Mouse (Mus musculus): ENCODE data around the gene Palld. TPM values are rescaled to one million over a fixed set of nuclear protein-coding genes. Genes with fewer than 3 reads are reported as not detected.

Palld gene
- total and polyA plus RNA-seq, 3 experiments, result 0.87 to 7.1 (median 2.6) TPM

GRCm38 (mm10) chr8:61475251-61475673 lies 427.2 kb downstream of the Palld start (continued):
- no peak for TF ChIP-seq MEF2A (IDR thresholded peaks at IDR 0.05; ENCODE audit: borderline replicate concordance, low read depth, low read length)
- TF ChIP-seq ELF1 (IDR thresholded peaks at IDR 0.05; ENCODE audit: low read depth, low read length), result no peak
- TF ChIP-seq MYC (IDR thresholded peaks at IDR 0.05; ENCODE audit: low read depth, low read length), result no peak
- no peak for TF ChIP-seq NRF1 (IDR thresholded peaks at IDR 0.05; ENCODE audit: low read depth, low read length)

DNA sequence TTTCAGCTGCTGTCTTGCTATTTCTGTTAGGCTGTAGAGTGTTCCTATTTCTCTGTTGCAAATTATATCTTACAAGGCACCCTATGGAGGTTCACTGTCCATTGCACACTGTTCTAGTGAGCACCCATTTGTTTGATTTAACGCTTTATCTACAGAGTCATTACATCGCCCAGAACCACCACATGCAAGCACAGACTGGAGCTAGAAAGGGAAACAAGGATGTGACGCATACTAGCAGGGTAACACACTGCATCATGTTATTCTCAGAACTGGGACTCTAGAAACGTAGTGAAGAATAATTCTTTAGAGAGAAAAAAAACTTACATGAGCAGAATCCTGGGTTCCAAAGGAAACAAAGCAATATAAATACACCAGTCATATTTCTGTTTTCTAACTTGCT lies 432.3 kb downstream of the Palld start:
- TF ChIP-seq JUND (conservative IDR thresholded peaks at IDR 0.05; ENCODE audit: low read depth, low read length), result no peak
- no peak for TF ChIP-seq POLR2A (IDR thresholded peaks at IDR 0.05; ENCODE audit: low read depth, low read length)
- TF ChIP-seq TBP (conservative IDR thresholded peaks at IDR 0.05; ENCODE audit: low read depth, low read length), result no peak
- no peak for TF ChIP-seq MXI1 (IDR thresholded peaks at IDR 0.05; ENCODE audit: low read depth, low read length)
- TF ChIP-seq MAX (IDR thresholded peaks at IDR 0.05; ENCODE audit: low read length), result no peak
- TF ChIP-seq NELFE (IDR thresholded peaks at IDR 0.05; ENCODE audit: low read depth, low read length), result no peak
- TF ChIP-seq POLR2AphosphoS2 (IDR thresholded peaks at IDR 0.05; ENCODE audit: low read depth, low read length), result no peak
- no peak for TF ChIP-seq ZKSCAN1 (IDR thresholded peaks at IDR 0.05; ENCODE audit: borderline replicate concordance, low read depth, low read length)
- TF ChIP-seq E2F4 (IDR thresholded peaks at IDR 0.05; ENCODE audit: insufficient replicate concordance, low read depth, low read length), result no peak
- in situ Hi-C loops (cut with MboI; ENCODE audit: low pct_ligation_motif_present, low pct_unique_long_range_greater_than_20kb, low sequenced_read_pairs), result loop anchor here (10.0 kb wide), 1 partner anchor 85 kb away; no protein-coding TSS in a partner anchor
- H3K27me3 ChIP-seq (replicated peaks), result no peaks in the 10 kb centered on the region
- no peak overlapping the region for H3K27ac ChIP-seq (ENCODE audit: insufficient read depth, low read depth)
- no peaks in the 10 kb centered on the region for H3K9me3 ChIP-seq (replicated peaks; ENCODE audit: low read length)
- DNase-seq (ENCODE audit: extremely low read depth), result no peak
- peaks cover 2 to 5% of the 10 kb centered on the region in 2 experiments; a peak in 2 of 4 replicates for H3K4me1 ChIP-seq (ENCODE audit: control insufficient read depth in 1 of 2, insufficient read depth in 2 of 2)
- dilution Hi-C loops (cut with MboI; ENCODE audit: extremely low pct_ligation_motif_present, extremely low pct_unique_long_range_greater_than_20kb, low sequenced_read_pairs), result no loop called here
- H3K4me2 ChIP-seq (ENCODE audit: insufficient read depth, low read depth, poor library complexity, severe bottlenecking), result no peak overlapping the region
- H3K79me2 ChIP-seq (replicated peaks; ENCODE audit: control insufficient read depth, extremely low read depth, insufficient read depth, poor library complexity, severe bottlenecking), result no peaks in the 10 kb centered on the region
- no peak overlapping the region for H3K9ac ChIP-seq (ENCODE audit: insufficient read depth, low read depth)
- no peak overlapping the region for H3K4me3 ChIP-seq (replicated peaks in 1 of 3; ENCODE audit: low read depth in 2 of 3, low read length in 2 of 3, poor library complexity in 1 of 3)
- H3K36me3 ChIP-seq (replicated peaks in 1 of 2; ENCODE audit: control insufficient read depth in 1 of 2, insufficient read depth in 1 of 2, low read length in 1 of 2), result no peaks in the 10 kb centered on the region

DNA sequence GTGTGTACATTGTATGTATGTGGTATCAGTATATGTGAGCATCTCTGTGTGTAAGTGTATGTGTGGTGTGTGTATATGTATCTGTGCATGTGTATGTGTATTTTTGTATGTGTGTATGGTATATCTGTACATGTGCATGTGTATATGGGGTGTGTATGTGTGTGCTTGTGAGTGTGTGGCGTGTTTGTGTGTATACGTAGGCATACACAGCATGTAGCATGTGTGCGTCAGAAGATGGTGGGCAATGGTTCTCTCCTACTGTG lies 435.0 kb downstream of the Palld start:
- Histone ChIP-seq H3K4me1 (ENCODE audit: control insufficient read depth in 1 of 2, insufficient read depth in 2 of 2) (no peaks in the 10 kb centered on the region; a peak in 1 of 4 replicates), H3K9me3 (replicated peaks; ENCODE audit: low read length) (no peaks in the 10 kb centered on the region), H3K36me3 (replicated peaks in 1 of 2; ENCODE audit: control insufficient read depth in 1 of 2, insufficient read depth in 1 of 2, low read length in 1 of 2) (no peaks in the 10 kb centered on the region), H3K27ac (ENCODE audit: insufficient read depth, low read depth) (no peak overlapping the region), H3K4me3 (replicated peaks in 1 of 3; ENCODE audit: low read depth in 2 of 3, low read length in 2 of 3, poor library complexity in 1 of 3) (no peak overlapping the region), H3K79me2 (replicated peaks; ENCODE audit: control insufficient read depth, extremely low read depth, insufficient read depth, poor library complexity, severe bottlenecking) (no peaks in the 10 kb centered on the region), H3K27me3 (replicated peaks) (no peaks in the 10 kb centered on the region), H3K9ac (ENCODE audit: insufficient read depth, low read depth) (no peak overlapping the region), H3K4me2 (ENCODE audit: insufficient read depth, low read depth, poor library complexity, severe bottlenecking) (no peak overlapping the region)
- in situ Hi-C loops (cut with MboI; ENCODE audit: low pct_ligation_motif_present, low pct_unique_long_range_greater_than_20kb, low sequenced_read_pairs), result no loop called here
- DNase-seq (ENCODE audit: extremely low read depth), result no peak
- dilution Hi-C loops (cut with MboI; ENCODE audit: extremely low pct_ligation_motif_present, extremely low pct_unique_long_range_greater_than_20kb, low sequenced_read_pairs), result no loop called here
- no peak for TF ChIP-seq KAT2A (IDR thresholded peaks at IDR 0.05; ENCODE audit: insufficient replicate concordance, low read length)
- TF ChIP-seq MEF2A (IDR thresholded peaks at IDR 0.05; ENCODE audit: borderline replicate concordance, low read depth, low read length), result no peak
- no peak for TF ChIP-seq USF1 (IDR thresholded peaks at IDR 0.05; ENCODE audit: low read depth, low read length)
- TF ChIP-seq UBTF (IDR thresholded peaks at IDR 0.05; ENCODE audit: low read depth, low read length), result no peak
- TF ChIP-seq RAD21 (IDR thresholded peaks at IDR 0.05; ENCODE audit: low read depth, low read length), result no peak
- no peak for TF ChIP-seq MAZ (IDR thresholded peaks at IDR 0.05; ENCODE audit: low read depth, low read length)
- no peak for TF ChIP-seq TBP (conservative IDR thresholded peaks at IDR 0.05; ENCODE audit: low read depth, low read length)
- TF ChIP-seq JUND (conservative IDR thresholded peaks at IDR 0.05; ENCODE audit: low read depth, low read length), result no peak
- no peak for TF ChIP-seq PAX5 (IDR thresholded peaks at IDR 0.05; ENCODE audit: low read length)
- no peak for TF ChIP-seq ETS1 (conservative IDR thresholded peaks at IDR 0.05; ENCODE audit: low read depth, low read length)
